Mouse (Mus musculus): ENCODE results near the gene C330021F23Rik.
A peak's percentile ranks its signal among the peaks of the same experiment; 100 is the strongest.

C330021F23Rik gene

GRCm38 (mm10) chr8:3587391-3588257 lies 19.8 kb downstream of the C330021F23Rik start:
- DNase-seq (ENCODE audit: low spot score), result peak; percentile 48

- DNase-seq (ENCODE audit: low spot score), result no peak
Observed at GRCm38 (mm10) chr8:3588258-3588633, 20.5 kb downstream of the C330021F23Rik start.

GRCm38 (mm10) chr8:3593470-3593869 lies 25.7 kb downstream of the C330021F23Rik start:
- DNase-seq (ENCODE audit: low spot score), result no peak

- DNase-seq (ENCODE audit: low spot score), result no peak
Observed at GRCm38 (mm10) chr8:3594466-3594865, 26.7 kb downstream of the C330021F23Rik start.

- DNase-seq (ENCODE audit: low spot score), result no peak
Observed at GRCm38 (mm10) chr8:3598054-3598453, 30.3 kb downstream of the C330021F23Rik start.

- DNase-seq (ENCODE audit: low spot score), result no peak
Observed at GRCm38 (mm10) chr8:3599219-3599618, 31.4 kb downstream of the C330021F23Rik start.

GRCm38 (mm10) chr8:3600401-3600800 lies 32.6 kb downstream of the C330021F23Rik start:
- DNase-seq (ENCODE audit: low spot score), result no peak

- no peak for DNase-seq (ENCODE audit: low spot score)
Observed at GRCm38 (mm10) chr8:3603439-3603838, 35.6 kb downstream of the C330021F23Rik start.

- DNase-seq (ENCODE audit: low spot score), result no peak
Observed at GRCm38 (mm10) chr8:3606593-3606992, 38.8 kb downstream of the C330021F23Rik start.

GRCm38 (mm10) chr8:3607822-3608221 lies 40.0 kb downstream of the C330021F23Rik start:
- no peak for DNase-seq (ENCODE audit: low spot score)

- no peak for DNase-seq (ENCODE audit: low spot score)
Observed at GRCm38 (mm10) chr8:3609046-3609815, 41.4 kb downstream of the C330021F23Rik start.

- no peak for DNase-seq (ENCODE audit: low spot score)
Observed at GRCm38 (mm10) chr8:3609816-3610150, 42.0 kb downstream of the C330021F23Rik start.

- DNase-seq (ENCODE audit: low spot score), result peak; percentile 100
Observed at GRCm38 (mm10) chr8:3621199-3621970, 53.6 kb downstream of the C330021F23Rik start, which contains the start of the genes Xab2 and Pet100. Xab2 (minus strand) TSS chr8:3621316. Pet100 (plus strand) TSS chr8:3621548.

GRCm38 (mm10) chr8:3622119-3622518 lies 54.3 kb downstream of the C330021F23Rik start:
- DNase-seq (ENCODE audit: low spot score), result no peak

- no peak for DNase-seq (ENCODE audit: low spot score)
Observed at GRCm38 (mm10) chr8:3625445-3625844, 57.7 kb downstream of the C330021F23Rik start, which contains the start of gene Pcp2. Pcp2 (minus strand) TSS chr8:3625545.

GRCm38 (mm10) chr8:3626971-3627370 lies 59.2 kb downstream of the C330021F23Rik start:
- no peak for DNase-seq (ENCODE audit: low spot score)

- peak; percentile 29 for DNase-seq (ENCODE audit: low spot score)
Observed at GRCm38 (mm10) chr8:3628014-3628413, 60.2 kb downstream of the C330021F23Rik start.

GRCm38 (mm10) chr8:3630647-3631477 lies 63.1 kb downstream of the C330021F23Rik start, which contains the start of gene Stxbp2:
Stxbp2 (plus strand) TSS chr8:3630955.
- DNase-seq (ENCODE audit: low spot score), result peak; percentile 79

- peak; percentile 57 for DNase-seq (ENCODE audit: low spot score)
Observed at GRCm38 (mm10) chr8:3631478-3631875, 63.7 kb downstream of the C330021F23Rik start.

All from c-Kit-positive CD71-positive TER-119-positive erythroid progenitor cells, embryonic 14.5 days (primary cell).